Mouse (Mus musculus) ovary, postnatal 14 days (tissue): ENCODE results near the gene Krtap16-1.

Source experiments
- DNase-seq: peaks from one replicate; pipeline ENCODE4 v3.0.0; 2022; ENCODE audit warnings: low spot score

Gene Krtap16-1

GRCm38 (mm10) chr11:99986180-99986647 lies at the start of gene Krtap16-1:
TSS of gene Krtap16-1 (minus strand) at chr11:99986597.
- DNase-seq = no peak

- DNase-seq = no peak
These were observed 43.4 kb upstream of the Krtap16-1 start, which contains the start of gene Krt33b for GRCm38 (mm10) chr11:100029768-100030167. TSS of gene Krt33b (minus strand) at chr11:100029868.

GRCm38 (mm10) chr11:100021438-100021837 lies 35.0 kb upstream of the Krtap16-1 start:
- DNase-seq = no peak

GRCm38 (mm10) chr11:100019466-100019865 lies 33.1 kb upstream of the Krtap16-1 start:
- DNase-seq = no peak

- DNase-seq = no peak
These were observed 29.7 kb upstream of the Krtap16-1 start, which contains the start of gene Krt33a for GRCm38 (mm10) chr11:100016112-100016511. TSS of gene Krt33a (minus strand) at chr11:100016212.

GRCm38 (mm10) chr11:100013691-100014171 lies 27.3 kb upstream of the Krtap16-1 start:
- no peak for DNase-seq

- no peak for DNase-seq
These were observed 24.3 kb upstream of the Krtap16-1 start for GRCm38 (mm10) chr11:100010682-100011081.

GRCm38 (mm10) chr11:100008336-100008735 lies 21.9 kb upstream of the Krtap16-1 start:
- no peak for DNase-seq

GRCm38 (mm10) chr11:100006624-100007023 lies 20.2 kb upstream of the Krtap16-1 start:
- DNase-seq = no peak

GRCm38 (mm10) chr11:100005905-100006304 lies 19.5 kb upstream of the Krtap16-1 start:
- no peak for DNase-seq

- DNase-seq = peak; percentile 33
These were observed 18.4 kb upstream of the Krtap16-1 start for GRCm38 (mm10) chr11:100004846-100005245.

- no peak for DNase-seq
These were observed 12.7 kb upstream of the Krtap16-1 start for GRCm38 (mm10) chr11:99999091-99999490.

- DNase-seq = no peak
These were observed 7.9 kb upstream of the Krtap16-1 start for GRCm38 (mm10) chr11:99994384-99994661.

GRCm38 (mm10) chr11:99993620-99994383 lies 7.4 kb upstream of the Krtap16-1 start, which contains the start of gene Krtap17-1:
TSS of gene Krtap17-1 (minus strand) at chr11:99993994.
- DNase-seq = no peak

GRCm38 (mm10) chr11:99990571-99990970 lies 4.2 kb upstream of the Krtap16-1 start:
- DNase-seq = no peak

- DNase-seq = no peak
These were observed 3.5 kb upstream of the Krtap16-1 start for GRCm38 (mm10) chr11:99989881-99990405.

GRCm38 (mm10) chr11:99988530-99988929 lies 2.1 kb upstream of the Krtap16-1 start:
- DNase-seq = no peak

- DNase-seq = no peak
These were observed 905 bp downstream of the Krtap16-1 start for GRCm38 (mm10) chr11:99985291-99986092.

GRCm38 (mm10) chr11:99983442-99983841 lies 3.0 kb downstream of the Krtap16-1 start:
- no peak for DNase-seq

GRCm38 (mm10) chr11:99982731-99983130 lies 3.7 kb downstream of the Krtap16-1 start:
- no peak for DNase-seq

GRCm38 (mm10) chr11:99978953-99979352 lies 7.4 kb downstream of the Krtap16-1 start, which contains the start of gene Krtap29-1:
TSS of gene Krtap29-1 (minus strand) at chr11:99979053.
- DNase-seq = no peak

GRCm38 (mm10) chr11:99965961-99966360 lies 20.4 kb downstream of the Krtap16-1 start:
- DNase-seq = no peak
